Mouse (Mus musculus): ENCODE measurements around the gene Muc3. TPM values are rescaled to one million over a fixed set of nuclear protein-coding genes. Genes with fewer than 3 reads are reported as not detected.

The Muc3 gene
- polyA plus RNA-seq, 1 experiment from 2014 or later = not detected

Other genes starting within 250 kb of the Muc3 start
- gene Ift22, start 241.2 kb downstream of the Muc3 start, polyA plus RNA-seq (2014; fragmentation: Nextera tagmentation; extraction: Ambion mirVana) = 73.8 and 93.3 TPM in 2 replicates
- 266 and 270 TPM in 2 replicates for gene Fis1, start 196.0 kb downstream of the Muc3 start, polyA plus RNA-seq (2014; fragmentation: Nextera tagmentation; extraction: Ambion mirVana)
- gene Cldn15, start 182.7 kb downstream of the Muc3 start, polyA plus RNA-seq (2014; fragmentation: Nextera tagmentation; extraction: Ambion mirVana) = 0.77 and 0.97 TPM in 2 replicates
- gene Plod3, start 162.3 kb downstream of the Muc3 start, polyA plus RNA-seq (2014; fragmentation: Nextera tagmentation; extraction: Ambion mirVana) = 51.1 and 62.2 TPM in 2 replicates
- 76.6 and 85.8 TPM in 2 replicates for gene Znhit1, start 161.3 kb downstream of the Muc3 start, polyA plus RNA-seq (2014; fragmentation: Nextera tagmentation; extraction: Ambion mirVana)
- gene Vgf, start 122.9 kb downstream of the Muc3 start, polyA plus RNA-seq (2014; fragmentation: Nextera tagmentation; extraction: Ambion mirVana) = 0.92 and 1.3 TPM in 2 replicates
- 136 and 151 TPM in 2 replicates for gene Ap1s1, start 103.2 kb downstream of the Muc3 start, polyA plus RNA-seq (2014; fragmentation: Nextera tagmentation; extraction: Ambion mirVana)
- 0.50 and 0.63 TPM in 2 replicates for gene Serpine1, start 77.1 kb downstream of the Muc3 start, polyA plus RNA-seq (2014; fragmentation: Nextera tagmentation; extraction: Ambion mirVana)
- 8.8 and 8.9 TPM in 2 replicates for gene Trim56, start 33.1 kb downstream of the Muc3 start, polyA plus RNA-seq (2014; fragmentation: Nextera tagmentation; extraction: Ambion mirVana)
- 0.14 and 0.40 TPM in 2 replicates for gene Muc3a, start 63.1 kb upstream of the Muc3 start, polyA plus RNA-seq (2014; fragmentation: Nextera tagmentation; extraction: Ambion mirVana)
- gene Ache, start 138.2 kb upstream of the Muc3 start, polyA plus RNA-seq (2014; fragmentation: Nextera tagmentation; extraction: Ambion mirVana) = 29.6 and 33.0 TPM in 2 replicates
- gene Ufsp1, start 145.3 kb upstream of the Muc3 start, polyA plus RNA-seq (2014; fragmentation: Nextera tagmentation; extraction: Ambion mirVana) = 11.1 and 12.3 TPM in 2 replicates
- gene Srrt, start 158.4 kb upstream of the Muc3 start, polyA plus RNA-seq (2014; fragmentation: Nextera tagmentation; extraction: Ambion mirVana) = 101 and 105 TPM in 2 replicates
- 72.3 and 88.9 TPM in 2 replicates for gene Trip6, start 165.1 kb upstream of the Muc3 start, polyA plus RNA-seq (2014; fragmentation: Nextera tagmentation; extraction: Ambion mirVana)
- gene Slc12a9, start 184.3 kb upstream of the Muc3 start, polyA plus RNA-seq (2014; fragmentation: Nextera tagmentation; extraction: Ambion mirVana) = 8.6 and 8.8 TPM in 2 replicates
- gene Ephb4, start 200.8 kb upstream of the Muc3 start, polyA plus RNA-seq (2014; fragmentation: Nextera tagmentation; extraction: Ambion mirVana) = 57.7 and 68.1 TPM in 2 replicates